Mouse (Mus musculus) heart, adult 2 months (tissue): ENCODE data around the gene Cmss1. TPM values are rescaled to one million over a fixed set of nuclear protein-coding genes. Genes with fewer than 3 reads are reported as not detected.

ENCODE experiments used
- DNase-seq, 2 experiments: peaks; one replicate each; pipeline ENCODE4 v3.0.0; 2021
- H3K27ac ChIP-seq: fragments of 200-600 bp; 2 replicates; pipeline ENCODE4 v1.8.1; 2022
- H3K27me3 ChIP-seq: fragments of 200-500 bp; 2 replicates; pipeline ENCODE4 v1.6.1; 2012; ENCODE audit warnings: mild to moderate bottlenecking, low read length, inconsistent platforms, mixed read lengths; ENCODE audit not compliant: control insufficient read depth, insufficient read depth
- H3K36me3 ChIP-seq: fragments of 200-500 bp; 2 replicates; pipeline ENCODE4 v1.6.1; 2012; ENCODE audit warnings: low read length, inconsistent platforms; ENCODE audit not compliant: control insufficient read depth, insufficient read depth
- H3K4me1 ChIP-seq: fragments of 200-500 bp; 2 replicates; pipeline ENCODE4 v1.6.1; 2011; ENCODE audit warnings: low read length; ENCODE audit not compliant: control insufficient read depth, insufficient read depth
- H3K4me3 ChIP-seq: fragments of 200-600 bp; 2 replicates; pipeline ENCODE4 v1.8.1; 2022
- H3K79me2 ChIP-seq: fragments of 200-500 bp; replicated peaks from 2 replicates; pipeline ENCODE4 v1.6.1; 2012; ENCODE audit warnings: mild to moderate bottlenecking, inconsistent platforms, low read length, moderate library complexity, mixed read lengths; ENCODE audit not compliant: control insufficient read depth, insufficient read depth
- H3K9ac ChIP-seq: fragments of 200-500 bp; 2 replicates; pipeline ENCODE4 v1.6.1; 2012; ENCODE audit warnings: low read depth, mild to moderate bottlenecking, control low read depth, inconsistent platforms, low read length, mixed read lengths
- CTCF ChIP-seq: fragments of 200-600 bp; IDR thresholded peaks from 2 replicates; pipeline ENCODE4 v1.8.1; 2022; ENCODE audit warnings: antibody characterized with exemption, mild to moderate bottlenecking, moderate library complexity
- EP300 ChIP-seq: fragments of 200-500 bp; IDR thresholded peaks from 2 replicates; pipeline ENCODE4 v1.6.1; 2011; ENCODE audit warnings: low read depth, low read length, control low read depth; ENCODE audit not compliant: insufficient read depth
- POLR2A ChIP-seq: fragments of 200-500 bp; IDR thresholded peaks from 2 replicates; pipeline ENCODE4 v1.6.1; 2011; ENCODE audit warnings: mild to moderate bottlenecking, low read depth, low read length, control low read depth; ENCODE audit not compliant: insufficient read depth
- WGBS: fragments of 180-500 bp; shearing (Covaris S2); methylation state at CpG from one replicate; pipeline ENCODE4 v1.1.7; 2018; 5-methylcytosine and 5-hydroxymethylcytosine counted together
- intact Hi-C: fragments of 180-260 bp; cut with DNase I; formaldehyde crosslinking; loops from one replicate; pipeline ENCODE4 v1.15.1; 2025
- polyA plus RNA-seq: library from polyadenylated mRNA; depleted of rRNA; stranded (reverse); fragments of >200 nt; gene quantifications from 2 replicates; pipeline ENCODE4 v1.2.3, GENCODE M21; 2012
- total RNA-seq, 2 experiments: library from RNA; stranded (reverse); gene quantifications; 2 replicates each; pipeline ENCODE4 v1.2.3; 2021

The Cmss1 gene
- total and polyA plus RNA-seq, 3 experiments = 17.6 to 74.3 (median 66.9) TPM

DNA sequence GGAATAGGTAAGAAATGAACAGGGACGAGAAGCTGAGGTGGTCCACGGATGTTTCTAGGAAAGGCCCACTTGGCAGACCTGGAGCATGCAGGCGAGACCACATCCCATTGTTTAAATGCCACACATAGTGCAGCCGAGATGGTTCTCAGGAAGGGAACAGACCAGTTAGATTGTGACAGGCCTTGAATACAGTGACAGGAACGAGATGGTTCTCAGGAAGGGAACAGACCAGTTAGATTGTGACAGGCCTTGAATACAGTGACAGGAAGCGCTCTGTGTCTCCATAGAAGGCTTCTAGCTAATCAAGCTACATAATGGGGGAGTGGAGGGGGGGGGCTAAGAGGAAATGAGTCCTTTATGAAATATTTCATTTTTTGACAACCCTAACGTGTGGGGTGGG lies 26.6 kb downstream of the Cmss1 start:
- no peak for DNase-seq
- no peaks in the 10 kb centered on the region for H3K79me2 ChIP-seq
- H3K36me3 ChIP-seq = peaks cover 27% of the 10 kb centered on the region
- 39% methylated on average over 7 of the region's 7 CpGs for WGBS
- no peak overlapping the region for H3K4me3 ChIP-seq
- TF ChIP-seq EP300 = no peak
- no peak for TF ChIP-seq POLR2A
- no peak for TF ChIP-seq CTCF
- H3K9ac ChIP-seq = no peak overlapping the region
- H3K27ac ChIP-seq = peak overlapping the region; percentile 57
- no peaks in the 10 kb centered on the region for H3K27me3 ChIP-seq
- intact Hi-C loops = no loop called here
- peaks cover 10% of the 10 kb centered on the region for H3K4me1 ChIP-seq

DNA sequence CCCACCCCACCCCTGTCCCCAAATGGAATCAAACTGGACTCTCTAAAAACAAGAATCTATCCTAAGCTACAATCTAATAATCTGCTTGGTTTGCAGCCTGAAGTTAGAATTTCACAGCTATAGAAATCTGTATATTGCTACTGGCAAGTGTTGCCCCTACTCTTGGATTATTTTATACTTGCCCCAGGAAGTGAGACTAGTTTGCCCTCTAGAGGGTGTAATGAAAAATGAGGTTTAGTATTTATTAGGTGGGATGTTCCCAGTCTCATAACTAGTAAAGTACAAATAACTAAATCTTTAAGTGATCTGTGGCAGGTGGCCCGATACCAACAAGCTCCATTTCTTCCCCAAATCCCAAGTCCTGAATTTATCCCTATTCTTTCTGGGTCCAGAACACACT lies 29.1 kb downstream of the Cmss1 start:
- Histone ChIP-seq H3K4me3 (no peak overlapping the region), H3K4me1 (peaks cover 9% of the 10 kb centered on the region), H3K27ac (peak overlapping the region; percentile 1; the same call in 1 of the 2 replicates), H3K36me3 (peaks cover 47% of the 10 kb centered on the region), H3K79me2 (no peaks in the 10 kb centered on the region), H3K27me3 (no peaks in the 10 kb centered on the region), H3K9ac (no peak overlapping the region)
- intact Hi-C loops = loop anchor here (1.0 to 10.0 kb wide), 4 partner anchors 45 to 335 kb away; no protein-coding TSS in a partner anchor
- TF ChIP-seq CTCF = peak; percentile 74
- TF ChIP-seq POLR2A = no peak
- 76% methylated on average over 1 of the region's 1 CpGs for WGBS
- DNase-seq = no peak

DNA sequence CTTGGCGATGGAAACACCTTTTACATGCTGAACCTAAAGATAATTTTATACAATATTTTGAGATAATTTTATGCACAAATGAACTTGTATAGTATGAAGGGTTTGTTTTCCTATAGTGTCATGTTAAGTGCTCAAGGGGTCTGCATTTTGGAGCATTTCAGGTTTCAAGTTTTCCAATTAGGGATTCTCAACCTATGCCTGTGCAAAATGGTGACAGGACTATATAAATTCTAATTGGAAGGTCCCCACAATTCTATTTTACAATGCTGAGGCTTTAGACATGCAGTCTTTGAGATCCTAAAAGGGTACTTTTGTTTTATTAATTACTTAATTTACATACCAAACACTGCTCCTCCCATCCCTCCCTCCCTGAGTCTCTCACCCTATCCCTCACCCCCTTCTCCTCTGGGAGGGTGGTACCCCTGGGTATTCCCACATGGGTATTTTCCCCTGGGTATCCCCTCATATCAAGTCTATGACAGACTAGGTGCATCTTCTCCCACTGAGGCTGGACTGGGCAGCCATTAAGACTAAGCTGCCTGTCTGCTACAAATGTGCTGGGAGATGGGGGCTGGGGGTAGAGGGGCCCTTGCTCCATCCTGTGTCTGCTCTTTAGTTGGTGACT lies 30.8 kb downstream of the Cmss1 start:
- WGBS = 91% methylated on average over 1 of the region's 1 CpGs
- no peak overlapping the region for H3K4me3 ChIP-seq
- H3K79me2 ChIP-seq = peaks cover 1% of the 10 kb centered on the region; the same call in 1 of the 2 replicates
- TF ChIP-seq POLR2A (no peak), CTCF (no peak), EP300 (no peak)
- no peak overlapping the region for H3K27ac ChIP-seq
- DNase-seq = no peak
- peaks cover 55% of the 10 kb centered on the region for H3K36me3 ChIP-seq
- no peak overlapping the region for H3K9ac ChIP-seq
- intact Hi-C loops = loop anchor here (5.0 to 10.0 kb wide), 3 partner anchors 44 to 334 kb away; no protein-coding TSS in a partner anchor
- H3K27me3 ChIP-seq = no peaks in the 10 kb centered on the region
- peaks cover 9% of the 10 kb centered on the region for H3K4me1 ChIP-seq

DNA sequence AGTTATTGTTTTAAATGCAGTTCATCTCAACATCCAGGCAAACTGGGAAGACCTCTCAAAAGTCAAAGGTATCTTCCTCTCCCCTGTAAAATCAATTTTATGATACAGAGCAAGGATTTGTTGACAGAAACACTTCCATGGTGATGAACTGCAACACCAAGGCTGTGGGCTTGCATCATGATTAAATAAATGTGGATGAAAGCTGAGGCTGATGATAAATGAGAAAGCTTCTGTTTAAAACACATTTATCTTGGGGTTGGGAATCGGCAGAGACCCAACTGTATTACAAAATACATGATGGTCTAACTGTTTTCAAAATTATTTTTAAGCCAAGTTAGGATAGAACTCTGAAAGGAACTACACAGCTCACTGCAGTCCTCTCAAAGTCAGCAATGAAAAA lies 32.8 kb downstream of the Cmss1 start:
- no peak overlapping the region for H3K9ac ChIP-seq
- peak overlapping the region; percentile 10; the same call in 1 of the 2 replicates for H3K27ac ChIP-seq
- H3K4me1 ChIP-seq = peaks cover 6% of the 10 kb centered on the region
- no peak for TF ChIP-seq POLR2A
- no peak for TF ChIP-seq EP300
- TF ChIP-seq CTCF = no peak
- WGBS = 57% methylated on average over 1 of the region's 1 CpGs
- peaks cover 1% of the 10 kb centered on the region; the same call in 1 of the 2 replicates for H3K79me2 ChIP-seq
- H3K36me3 ChIP-seq = peaks cover 64% of the 10 kb centered on the region
- intact Hi-C loops = loop anchor here (10.0 kb wide), 1 partner anchor 149 kb away; no protein-coding TSS in a partner anchor
- no peaks in the 10 kb centered on the region for H3K27me3 ChIP-seq
- no peak overlapping the region for H3K4me3 ChIP-seq
- no peak for DNase-seq

DNA sequence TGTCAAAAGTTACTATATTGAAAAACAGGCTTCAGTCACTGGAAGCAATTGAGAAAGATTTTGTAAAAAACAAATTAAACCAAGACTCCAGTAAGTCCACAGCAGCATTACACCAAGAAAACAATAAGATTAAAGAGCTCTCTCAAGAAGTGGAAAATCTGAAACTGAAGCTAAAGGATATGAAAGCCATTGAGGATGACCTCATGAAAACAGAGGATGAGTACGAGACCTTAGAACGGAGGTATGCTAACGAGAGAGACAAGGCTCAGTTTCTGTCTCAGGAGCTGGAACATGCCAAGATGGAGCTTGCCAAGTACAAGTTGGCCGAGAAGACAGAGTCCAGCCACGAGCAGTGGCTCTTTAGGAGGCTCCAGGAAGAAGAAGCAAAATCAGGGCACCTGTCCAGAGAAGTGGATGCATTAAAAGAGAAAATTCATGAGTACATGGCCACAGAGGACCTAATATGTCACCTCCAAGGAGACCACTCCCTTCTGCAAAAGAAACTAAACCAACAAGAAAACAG lies 35.8 kb downstream of the Cmss1 start:
- H3K4me3 ChIP-seq = no peak overlapping the region
- intact Hi-C loops = loop anchor here (10.0 kb wide), 1 partner anchor 146 kb away; no protein-coding TSS in a partner anchor
- no peaks in the 10 kb centered on the region for H3K27me3 ChIP-seq
- TF ChIP-seq POLR2A = no peak
- TF ChIP-seq EP300 = no peak
- TF ChIP-seq CTCF = no peak
- peaks cover 54% of the 10 kb centered on the region for H3K36me3 ChIP-seq
- H3K79me2 ChIP-seq = peaks cover 1% of the 10 kb centered on the region; the same call in 1 of the 2 replicates
- H3K27ac ChIP-seq = peak overlapping the region; percentile 23
- WGBS = 30% methylated on average over 5 of the region's 5 CpGs
- peaks cover 9% of the 10 kb centered on the region for H3K4me1 ChIP-seq
- no peak for DNase-seq
- no peak overlapping the region for H3K9ac ChIP-seq

DNA sequence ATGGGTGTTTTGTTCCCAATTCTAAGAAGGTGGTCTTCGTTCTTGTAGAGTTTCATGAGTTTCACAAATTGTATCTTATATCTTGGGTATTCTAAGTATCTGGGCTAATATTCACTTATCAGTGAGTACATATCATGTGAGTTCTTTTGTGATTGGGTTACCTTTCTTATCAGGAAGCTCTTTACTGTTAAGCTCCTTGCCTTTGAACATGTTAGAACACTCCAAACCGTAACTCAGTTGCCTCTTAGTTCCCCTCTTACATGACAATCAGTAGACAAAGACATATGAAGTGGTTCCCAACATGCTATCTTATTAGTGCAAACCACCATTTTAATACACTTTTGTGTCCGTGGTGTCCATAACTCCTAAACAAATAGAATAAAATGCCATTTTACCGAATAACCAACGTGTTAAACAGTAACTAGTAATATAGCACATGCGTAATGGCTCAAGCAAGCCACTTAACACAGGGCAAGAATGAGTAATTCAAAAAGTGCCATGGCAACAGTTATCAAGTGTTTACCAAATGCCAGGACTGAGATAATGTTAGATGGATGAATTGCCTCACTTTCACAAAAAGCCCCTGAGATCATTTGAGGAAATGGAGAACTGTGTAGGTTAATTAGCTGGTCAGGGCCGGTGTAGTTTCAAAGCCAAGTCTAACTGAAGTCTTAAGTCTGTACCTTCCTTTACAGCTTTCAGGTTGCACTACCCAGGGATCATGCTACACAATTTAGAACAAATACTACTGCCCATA lies 37.8 kb downstream of the Cmss1 start:
- intact Hi-C loops = no loop called here
- Histone ChIP-seq H3K9ac (no peak overlapping the region), H3K27ac (no peak overlapping the region), H3K36me3 (peaks cover 55% of the 10 kb centered on the region), H3K4me1 (peaks cover 14% of the 10 kb centered on the region), H3K27me3 (no peaks in the 10 kb centered on the region), H3K79me2 (peaks cover 1% of the 10 kb centered on the region; the same call in 1 of the 2 replicates), H3K4me3 (no peak overlapping the region)
- 80% methylated on average over 7 of the region's 7 CpGs for WGBS
- no peak for TF ChIP-seq EP300
- TF ChIP-seq POLR2A = no peak
- TF ChIP-seq CTCF = no peak
- DNase-seq = no peak
